Mouse (Mus musculus) megakaryocyte progenitor cell, adult 5-6 weeks (primary cell): ENCODE data around the gene Krtap6-1. TPM values are rescaled to one million over a fixed set of nuclear protein-coding genes. Genes with fewer than 3 reads are reported as not detected.
"Not testable (repeated sequence)": the region's sequence is repeated elsewhere in the genome, so short reads cannot be mapped to it uniquely, and the experiment has no call there.

Experiments
- ATAC-seq: replicated peaks from 2 replicates; pipeline ENCODE4 v1.8.0; 2016; ENCODE audit warnings: mild to moderate bottlenecking, moderate TSS enrichment, inconsistent platforms; ENCODE audit not compliant: poor library complexity
- total RNA-seq, 2 experiments: library from RNA; stranded (forward) in 1 of 2; stranded (reverse) in 1 of 2; fragments of 157-497, 149-512 nt in 1 of 2; fragments of 200-1000 nt in 1 of 2; gene quantifications; 2 replicates each; pipeline versions ENCODE4 v1.2.3 to v1.2.4; 2015 to 2017

Krtap6-1 gene
- total RNA-seq (2015): not detected in 2 replicates
- total RNA-seq (2017): not detected in 2 replicates

GRCm38 (mm10) chr16:89031399-89031798, at the start of gene Krtap6-1:
TSS of gene Krtap6-1 (plus strand) at chr16:89031699.
- ATAC-seq: not testable (repeated sequence)

- no peak for ATAC-seq
Measured at GRCm38 (mm10) chr16:89010659-89011058, 20.8 kb upstream of the Krtap6-1 start, which contains the start of gene Krtap22-2. TSS of gene Krtap22-2 (minus strand) at chr16:89010759.

- no peak for ATAC-seq
Measured at GRCm38 (mm10) chr16:89013973-89014372, 17.5 kb upstream of the Krtap6-1 start.

GRCm38 (mm10) chr16:89014984-89015383, 16.5 kb upstream of the Krtap6-1 start, which contains the start of gene Gm10229:
TSS of gene Gm10229 (plus strand) at chr16:89015284.
- not testable (repeated sequence) for ATAC-seq

GRCm38 (mm10) chr16:89041372-89041771, 9.9 kb downstream of the Krtap6-1 start, which contains the start of gene Gm10228:
TSS of gene Gm10228 (minus strand) at chr16:89041472.
- ATAC-seq: not testable (repeated sequence)

- ATAC-seq: no peak
Measured at GRCm38 (mm10) chr16:89047783-89048182, 16.3 kb downstream of the Krtap6-1 start, which contains the start of gene Krtap6-5. TSS of gene Krtap6-5 (minus strand) at chr16:89047883.

- ATAC-seq: not testable (repeated sequence)
Measured at GRCm38 (mm10) chr16:89063902-89064301, 32.4 kb downstream of the Krtap6-1 start, which contains the start of gene 1110025L11Rik. TSS of gene 1110025L11Rik (minus strand) at chr16:89064002.

- ATAC-seq: not testable (repeated sequence)
Measured at GRCm38 (mm10) chr16:89071041-89071440, 39.5 kb downstream of the Krtap6-1 start.

Other genes starting within 250 kb of the Krtap6-1 start
- gene Gm20741, start 219.5 kb upstream of the Krtap6-1 start, total RNA-seq (2015): not detected in 2 replicates
- not detected in 2 replicates for gene Gm20741, start 219.5 kb upstream of the Krtap6-1 start, total RNA-seq (2017)
- gene Krtap15, start 211.5 kb upstream of the Krtap6-1 start, total RNA-seq (2015): not detected in 2 replicates
- not detected in 2 replicates for gene Krtap15, start 211.5 kb upstream of the Krtap6-1 start, total RNA-seq (2017)
- not detected in 2 replicates for gene Krtap14, start 205.6 kb upstream of the Krtap6-1 start, total RNA-seq (2015)
- not detected in 2 replicates for gene Krtap14, start 205.6 kb upstream of the Krtap6-1 start, total RNA-seq (2017)
- not detected in 2 replicates for gene Krtap19-1, start 162.3 kb upstream of the Krtap6-1 start, total RNA-seq (2015)
- not detected in 2 replicates for gene Krtap19-1, start 162.3 kb upstream of the Krtap6-1 start, total RNA-seq (2017)
- gene Krtap19-2, start 157.4 kb upstream of the Krtap6-1 start, total RNA-seq (2015): not detected in 2 replicates
- not detected in 2 replicates for gene Krtap19-2, start 157.4 kb upstream of the Krtap6-1 start, total RNA-seq (2017)
- not detected in 2 replicates for gene Krtap19-3, start 153.7 kb upstream of the Krtap6-1 start, total RNA-seq (2015)
- not detected in 2 replicates for gene Krtap19-3, start 153.7 kb upstream of the Krtap6-1 start, total RNA-seq (2017)
- gene Krtap19-4, start 146.6 kb upstream of the Krtap6-1 start, total RNA-seq (2015): not detected in 2 replicates
- not detected in 2 replicates for gene Krtap19-4, start 146.6 kb upstream of the Krtap6-1 start, total RNA-seq (2017)
- not detected in 2 replicates for gene Krtap19-5, start 135.2 kb upstream of the Krtap6-1 start, total RNA-seq (2015)
- not detected in 2 replicates for gene Krtap19-5, start 135.2 kb upstream of the Krtap6-1 start, total RNA-seq (2017)
- not detected in 2 replicates for gene Krtap19-9b, start 99.4 kb upstream of the Krtap6-1 start, total RNA-seq (2015)
- not detected in 2 replicates for gene Krtap19-9b, start 99.4 kb upstream of the Krtap6-1 start, total RNA-seq (2017)
- gene Krtap16-3, start 68.8 kb upstream of the Krtap6-1 start, total RNA-seq (2015): not detected in 2 replicates
- gene Krtap16-3, start 68.8 kb upstream of the Krtap6-1 start, total RNA-seq (2017): not detected in 2 replicates
- not detected in 2 replicates for gene Krtap22-2, start 20.9 kb upstream of the Krtap6-1 start, total RNA-seq (2015)
- gene Krtap22-2, start 20.9 kb upstream of the Krtap6-1 start, total RNA-seq (2017): not detected in 2 replicates
- not detected in 2 replicates for gene Gm10229, start 16.4 kb upstream of the Krtap6-1 start, total RNA-seq (2015)
- not detected in 2 replicates for gene Gm10229, start 16.4 kb upstream of the Krtap6-1 start, total RNA-seq (2017)
- not detected in 2 replicates for gene Gm10228, start 9.8 kb downstream of the Krtap6-1 start, total RNA-seq (2015)
- gene Gm10228, start 9.8 kb downstream of the Krtap6-1 start, total RNA-seq (2017): not detected in 2 replicates
- not detected in 2 replicates for gene Krtap6-5, start 16.2 kb downstream of the Krtap6-1 start, total RNA-seq (2015)
- not detected in 2 replicates for gene Krtap6-5, start 16.2 kb downstream of the Krtap6-1 start, total RNA-seq (2017)
- gene 1110025L11Rik, start 32.3 kb downstream of the Krtap6-1 start, total RNA-seq (2015): not detected in 2 replicates
- gene 1110025L11Rik, start 32.3 kb downstream of the Krtap6-1 start, total RNA-seq (2017): not detected in 2 replicates
- gene Krtap6-3, start 52.3 kb downstream of the Krtap6-1 start, total RNA-seq (2015): not detected in 2 replicates
- not detected in 2 replicates for gene Krtap6-3, start 52.3 kb downstream of the Krtap6-1 start, total RNA-seq (2017)
- gene Gm6358, start 109.2 kb downstream of the Krtap6-1 start, total RNA-seq (2015): not detected in 2 replicates
- gene Gm6358, start 109.2 kb downstream of the Krtap6-1 start, total RNA-seq (2017): not detected in 2 replicates
- gene Gm10061, start 119.4 kb downstream of the Krtap6-1 start, total RNA-seq (2015): not detected in 2 replicates
- not detected in 2 replicates for gene Gm10061, start 119.4 kb downstream of the Krtap6-1 start, total RNA-seq (2017)
- not detected in 2 replicates for gene Gm9789, start 126.3 kb downstream of the Krtap6-1 start, total RNA-seq (2015)
- not detected in 2 replicates for gene Gm9789, start 126.3 kb downstream of the Krtap6-1 start, total RNA-seq (2017)
- not detected in 2 replicates for gene Gm7735, start 137.8 kb downstream of the Krtap6-1 start, total RNA-seq (2015)
- gene Gm7735, start 137.8 kb downstream of the Krtap6-1 start, total RNA-seq (2017): not detected in 2 replicates
- gene 1110057P08Rik, start 143.0 kb downstream of the Krtap6-1 start, total RNA-seq (2015): not detected in 2 replicates
- not detected in 2 replicates for gene 1110057P08Rik, start 143.0 kb downstream of the Krtap6-1 start, total RNA-seq (2017)
- gene Krtap20-2, start 174.2 kb downstream of the Krtap6-1 start, total RNA-seq (2015): not detected in 2 replicates
- not detected in 2 replicates for gene Krtap20-2, start 174.2 kb downstream of the Krtap6-1 start, total RNA-seq (2017)